Mouse (Mus musculus) liver, embryonic 11.5 days (tissue): ENCODE results near the gene Srsf2. TPM values are rescaled to one million over a fixed set of nuclear protein-coding genes. Genes with fewer than 3 reads are reported as not detected.
A peak's percentile ranks its signal among the peaks of the same experiment; 100 is the strongest.

Source experiments
- ATAC-seq: fragments of 200-750 bp; cut with Nextera tagmentation; replicated peaks from 2 replicates; pipeline ENCODE4 v1.8.0; 2017; ENCODE audit warnings: moderate number of reproducible peaks, mild to moderate bottlenecking, moderate TSS enrichment, moderate library complexity; ENCODE audit not compliant: low FRiP score
- DNase-seq: peaks from one replicate; pipeline ENCODE4 v3.0.0-alpha.2; 2017; ENCODE audit warnings: low spot score
- H3K27ac ChIP-seq: fragments of 300-500 bp; sonication (generic); 2 replicates; pipeline ENCODE4 v1.5.1; 2014; ENCODE audit warnings: mild to moderate bottlenecking, low read depth, low read length, control low read depth
- H3K27me3 ChIP-seq: fragments of 300-500 bp; sonication (generic); replicated peaks from 2 replicates; pipeline ENCODE4 v1.6.1; 2014; ENCODE audit warnings: low read length, mixed read lengths; ENCODE audit not compliant: control insufficient read depth, insufficient read depth
- H3K36me3 ChIP-seq: fragments of 300-500 bp; sonication (generic); 2 replicates; pipeline ENCODE4 v1.6.1; 2014; ENCODE audit warnings: mild to moderate bottlenecking, low read length, moderate library complexity, mixed read lengths; ENCODE audit not compliant: control insufficient read depth, insufficient read depth
- H3K4me1 ChIP-seq: fragments of 300-500 bp; sonication (generic); replicated peaks from 2 replicates; pipeline ENCODE4 v1.6.1; 2014; ENCODE audit warnings: low read length, mixed read lengths; ENCODE audit not compliant: control insufficient read depth, insufficient read depth
- H3K4me2 ChIP-seq: fragments of 300-500 bp; sonication (generic); 2 replicates; pipeline ENCODE4 v1.6.1; 2014; ENCODE audit warnings: mild to moderate bottlenecking, control low read depth, moderate library complexity
- H3K4me3 ChIP-seq: fragments of 300-500 bp; sonication (generic); 2 replicates; pipeline ENCODE4 v1.5.1; 2014; ENCODE audit warnings: low read depth, low read length, control low read depth
- H3K9ac ChIP-seq: fragments of 300-500 bp; sonication (generic); 2 replicates; pipeline ENCODE4 v1.6.1; 2014; ENCODE audit warnings: low read depth, low read length, control low read depth
- H3K9me3 ChIP-seq: fragments of 300-500 bp; sonication (generic); 2 replicates; pipeline ENCODE4 v1.6.1; 2016; ENCODE audit warnings: low read length, inconsistent platforms, mixed read lengths; ENCODE audit not compliant: control insufficient read depth
- WGBS: fragments of 180-500 bp; shearing (Covaris S2); extraction: QIAGEN DNeasy Blood & Tissue Kit; methylation state at CpG from one replicate; pipeline ENCODE4 v1.1.7; 2014; 5-methylcytosine and 5-hydroxymethylcytosine counted together
- polyA plus RNA-seq: library from polyadenylated mRNA; unstranded; fragments of >200 nt; fragmentation: Nextera tagmentation; extraction: Ambion mirVana; gene quantifications from 2 replicates; pipeline ENCODE4 v1.2.1, GENCODE M21; 2014

The Srsf2 gene
- polyA plus RNA-seq, 1 experiment from 2014 or later: 931 TPM

GRCm38 (mm10) chr11:116842531-116843260 lies 10.2 kb downstream of the Srsf2 start:
- Histone ChIP-seq H3K36me3 (peaks cover 33% of the 10 kb centered on the region), H3K9me3 (no peaks in the 10 kb centered on the region), H3K4me2 (peak overlapping the region; percentile 93), H3K27ac (peak overlapping the region; percentile 99), H3K9ac (peak overlapping the region; percentile 96), H3K4me3 (peak overlapping the region; percentile 91), H3K4me1 (peaks cover 29% of the 10 kb centered on the region), H3K27me3 (no peaks in the 10 kb centered on the region)
- DNase-seq: peak; percentile 85
- under 1% methylated on average over 67 of the region's 73 CpGs for WGBS
- ATAC-seq: peak; percentile 66

- peak overlapping the region; percentile 96; the same call in 1 of the 2 replicates for H3K9ac ChIP-seq
- H3K36me3 ChIP-seq: peaks cover 51% of the 10 kb centered on the region
- no peaks in the 10 kb centered on the region for H3K27me3 ChIP-seq
- ATAC-seq: no peak
- H3K4me3 ChIP-seq: peak overlapping the region; percentile 91
- H3K4me1 ChIP-seq: peaks cover 29% of the 10 kb centered on the region
- WGBS: 81% methylated on average over 4 of the region's 4 CpGs
- H3K9me3 ChIP-seq: no peaks in the 10 kb centered on the region
- peak overlapping the region; percentile 93 for H3K4me2 ChIP-seq
- no peak overlapping the region for H3K27ac ChIP-seq
- DNase-seq: no peak
Observed at GRCm38 (mm10) chr11:116840748-116841147, 12.1 kb downstream of the Srsf2 start.

- H3K9ac ChIP-seq: peak overlapping the region; percentile 15
- H3K4me1 ChIP-seq: peaks cover 27% of the 10 kb centered on the region
- no peak for ATAC-seq
- peaks cover 59% of the 10 kb centered on the region for H3K36me3 ChIP-seq
- peak overlapping the region; percentile 28 for H3K4me2 ChIP-seq
- peak overlapping the region; percentile 13 for H3K4me3 ChIP-seq
- H3K9me3 ChIP-seq: no peaks in the 10 kb centered on the region
- H3K27me3 ChIP-seq: no peaks in the 10 kb centered on the region
- 87% methylated on average over 7 of the region's 7 CpGs for WGBS
- no peak for DNase-seq
- H3K27ac ChIP-seq: peak overlapping the region; percentile 9; the same call in 1 of the 2 replicates
Observed at GRCm38 (mm10) chr11:116839601-116840000, 13.3 kb downstream of the Srsf2 start.

- Histone ChIP-seq H3K9ac (no peak overlapping the region), H3K4me2 (no peak overlapping the region), H3K4me1 (peaks cover 21% of the 10 kb centered on the region), H3K4me3 (no peak overlapping the region), H3K36me3 (peaks cover 63% of the 10 kb centered on the region), H3K27me3 (no peaks in the 10 kb centered on the region), H3K27ac (no peak overlapping the region), H3K9me3 (no peaks in the 10 kb centered on the region)
- DNase-seq (no peak), ATAC-seq (no peak)
- WGBS: 91% methylated on average over 14 of the region's 14 CpGs
Observed at GRCm38 (mm10) chr11:116838936-116839335, 14.0 kb downstream of the Srsf2 start.

GRCm38 (mm10) chr11:116837441-116837840 lies 15.5 kb downstream of the Srsf2 start:
- no peak for DNase-seq
- Histone ChIP-seq H3K4me1 (peaks cover 21% of the 10 kb centered on the region), H3K36me3 (peaks cover 63% of the 10 kb centered on the region)

GRCm38 (mm10) chr11:116836283-116836682 lies 16.6 kb downstream of the Srsf2 start:
- no peaks in the 10 kb centered on the region for H3K27me3 ChIP-seq
- H3K9ac ChIP-seq: no peak overlapping the region
- 86% methylated on average over 4 of the region's 4 CpGs for WGBS
- no peak overlapping the region for H3K4me2 ChIP-seq
- H3K9me3 ChIP-seq: no peaks in the 10 kb centered on the region
- peaks cover 17% of the 10 kb centered on the region for H3K4me1 ChIP-seq
- ATAC-seq: no peak
- H3K27ac ChIP-seq: no peak overlapping the region
- peaks cover 64% of the 10 kb centered on the region for H3K36me3 ChIP-seq
- no peak overlapping the region for H3K4me3 ChIP-seq
- no peak for DNase-seq

More at GRCm38 (mm10) chr11:116837441-116837840, 15.5 kb downstream of the Srsf2 start:
- Histone ChIP-seq H3K9me3 (no peaks in the 10 kb centered on the region), H3K27me3 (no peaks in the 10 kb centered on the region), H3K4me2 (no peak overlapping the region), H3K9ac (no peak overlapping the region), H3K27ac (no peak overlapping the region), H3K4me3 (no peak overlapping the region)
- ATAC-seq: no peak
- WGBS: 88% methylated on average over 10 of the region's 10 CpGs

GRCm38 (mm10) chr11:116834954-116835353 lies 17.9 kb downstream of the Srsf2 start:
- DNase-seq: no peak
- no peaks in the 10 kb centered on the region for H3K9me3 ChIP-seq

GRCm38 (mm10) chr11:116832172-116832685 lies 20.7 kb downstream of the Srsf2 start:
- H3K9me3 ChIP-seq: no peaks in the 10 kb centered on the region
- no peak overlapping the region for H3K27ac ChIP-seq
- no peak overlapping the region for H3K4me3 ChIP-seq
- H3K4me1 ChIP-seq: peaks cover 11% of the 10 kb centered on the region
- 0 out of 2 replicates have a peak, but pooled peaks cover under 1% of the 10 kb centered on the region for H3K27me3 ChIP-seq
- DNase-seq: no peak
- peaks cover 30% of the 10 kb centered on the region for H3K36me3 ChIP-seq
- WGBS: 57% methylated on average over 3 of the region's 4 CpGs
- no peak overlapping the region for H3K4me2 ChIP-seq
- no peak overlapping the region for H3K9ac ChIP-seq
- ATAC-seq: no peak

More at GRCm38 (mm10) chr11:116834954-116835353, 17.9 kb downstream of the Srsf2 start:
- H3K27me3 ChIP-seq: no peaks in the 10 kb centered on the region
- peaks cover 4% of the 10 kb centered on the region for H3K4me1 ChIP-seq
- H3K4me3 ChIP-seq: no peak overlapping the region
- H3K27ac ChIP-seq: no peak overlapping the region
- H3K9ac ChIP-seq: no peak overlapping the region
- 89% methylated on average over 1 of the region's 1 CpGs for WGBS
- no peak overlapping the region for H3K4me2 ChIP-seq
- H3K36me3 ChIP-seq: peaks cover 56% of the 10 kb centered on the region
- no peak for ATAC-seq
